Mouse (Mus musculus): ENCODE results near the gene Spata25.
"Not testable (repeated sequence)": the region's sequence is repeated elsewhere in the genome, so short reads cannot be mapped to it uniquely, and the experiment has no call there.

Gene Spata25

DNA sequence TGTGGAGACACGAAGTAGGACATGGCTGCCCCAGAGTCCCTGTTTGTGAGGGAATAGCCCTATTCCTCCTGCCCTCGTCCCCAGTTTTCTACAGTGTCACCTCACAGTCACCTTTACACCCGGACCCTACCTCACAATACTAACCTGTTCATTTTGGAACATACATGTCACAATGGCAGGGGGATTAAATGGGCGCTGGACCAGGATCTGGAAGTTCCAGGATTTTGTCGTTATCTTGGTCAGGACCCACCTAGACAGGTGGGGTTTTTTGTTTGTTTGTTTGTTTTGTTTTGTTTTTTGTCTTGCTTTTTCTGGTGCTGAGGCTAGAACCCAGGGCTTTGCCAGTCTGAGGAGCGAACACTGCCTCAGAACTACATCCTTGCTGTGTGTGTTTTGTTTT is at the start of gene Spata25:
TSS of gene Spata25 (minus strand) at position 101 of the 400 bp plus-strand sequence.
- in situ Hi-C loops (cut with MboI; ENCODE audit: unreplicated experiment in 2 of 2), result no loop called here

GRCm38 (mm10) chr2:164877376-164878215 is 49.3 kb upstream of the Spata25 start:
- in situ Hi-C loops (cut with MboI; ENCODE audit: unreplicated experiment in 2 of 2), result loop anchor here in 1 of 2 experiments (5.0 kb wide), 2 partner anchors 35 to 45 kb away; partner anchors contain the start of genes Ctsa, Neurl2 and Zfp335

DNA sequence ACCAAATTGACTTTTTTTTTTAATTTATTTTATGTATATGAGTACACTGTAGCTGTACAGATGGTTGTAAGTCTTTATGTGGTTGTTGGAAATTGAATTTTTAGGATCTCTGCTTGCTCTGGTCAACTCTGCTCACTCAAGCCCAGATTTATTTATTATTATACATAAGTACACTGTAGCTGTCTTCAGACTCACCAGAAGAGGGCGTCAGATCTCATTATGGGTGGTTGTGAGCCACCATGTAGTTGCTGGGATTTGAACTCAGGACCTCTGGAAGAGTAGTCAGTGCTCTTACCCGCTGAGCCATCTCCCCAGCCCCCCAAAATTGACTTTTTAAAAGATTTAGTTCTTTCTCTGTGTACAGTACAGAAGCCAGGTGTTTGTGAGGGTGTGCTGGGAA is 47.3 kb upstream of the Spata25 start:
- in situ Hi-C loops (cut with MboI; ENCODE audit: unreplicated experiment in 2 of 2), result loop anchor here in 1 of 2 experiments (5.0 kb wide), 2 partner anchors 37 to 43 kb away; partner anchors contain the start of genes Ctsa, Neurl2 and Zfp335

GRCm38 (mm10) chr2:164874239-164874769 is 46.0 kb upstream of the Spata25 start:
- in situ Hi-C loops (cut with MboI; ENCODE audit: unreplicated experiment in 2 of 2), result loop anchor here in 1 of 2 experiments (5.0 kb wide), 1 partner anchor 42 kb away; the partner anchor contains the start of genes Ctsa and Neurl2

- in situ Hi-C loops (cut with MboI; ENCODE audit: unreplicated experiment in 2 of 2), result loop anchor here in 1 of 2 experiments (5.0 kb wide), 1 partner anchor 41 kb away; the partner anchor contains the start of genes Ctsa and Neurl2
Measured at GRCm38 (mm10) chr2:164873621-164874020, 45.3 kb upstream of the Spata25 start.

DNA sequence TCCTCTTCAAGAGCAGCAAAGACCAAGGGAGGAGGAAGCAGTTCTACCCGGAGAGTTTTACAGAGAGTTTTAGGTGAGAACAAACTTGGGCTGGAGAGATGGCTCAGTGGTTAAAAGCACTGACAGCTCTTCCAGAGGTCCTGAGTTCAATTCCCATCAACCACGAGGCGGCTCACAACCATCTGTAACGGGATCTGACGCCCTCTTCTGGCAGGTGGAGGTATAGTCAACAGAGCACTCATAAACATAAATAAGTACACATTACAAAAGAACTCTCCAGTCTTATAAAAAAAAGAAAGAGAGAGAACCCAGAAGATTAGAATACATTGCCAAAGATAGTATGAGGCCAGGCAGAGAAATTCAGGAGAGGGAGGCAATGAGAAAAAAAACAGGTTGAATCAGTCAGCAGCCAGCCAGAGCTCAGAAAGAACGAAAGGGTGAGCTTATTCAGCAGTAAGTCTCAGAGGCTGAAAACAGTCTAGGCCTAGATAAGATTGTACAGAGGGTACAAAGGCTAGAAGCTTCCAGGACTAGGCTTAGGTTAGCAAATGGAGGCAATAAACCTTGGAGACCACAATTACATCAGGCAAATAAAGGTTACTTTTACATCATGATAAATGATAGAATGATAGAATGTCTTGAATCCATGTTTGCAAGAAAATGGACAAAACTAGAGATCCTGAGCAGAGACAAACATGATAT is 43.4 kb upstream of the Spata25 start:
- in situ Hi-C loops (cut with MboI; ENCODE audit: unreplicated experiment in 2 of 2), result loop anchor here in 1 of 2 experiments (5.0 kb wide), 1 partner anchor 39 kb away; the partner anchor contains the start of genes Ctsa and Neurl2

- in situ Hi-C loops (cut with MboI; ENCODE audit: unreplicated experiment in 2 of 2), result no loop called here
Measured at GRCm38 (mm10) chr2:164868491-164868890, 40.2 kb upstream of the Spata25 start.

DNA sequence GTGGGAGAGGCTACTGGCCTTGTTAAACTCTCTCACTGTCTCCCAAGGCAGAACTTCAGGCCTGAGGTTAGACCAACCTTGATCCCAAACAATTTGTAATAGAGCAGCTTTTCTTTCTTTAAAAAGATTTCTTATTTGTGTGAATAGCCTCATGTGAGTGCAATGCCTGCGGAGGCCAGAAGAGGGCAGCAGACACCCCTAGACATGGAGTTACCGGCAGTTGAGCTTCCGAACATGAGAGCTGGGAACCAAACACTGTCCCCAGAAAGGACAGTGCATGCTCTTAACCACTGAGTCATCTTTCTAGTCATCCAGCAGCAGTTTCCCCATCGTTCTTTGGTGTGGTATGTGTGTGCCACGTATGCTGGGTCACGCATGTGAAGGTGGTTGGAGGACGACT is 39.2 kb upstream of the Spata25 start:
- in situ Hi-C loops (cut with MboI; ENCODE audit: unreplicated experiment in 2 of 2), result no loop called here

DNA sequence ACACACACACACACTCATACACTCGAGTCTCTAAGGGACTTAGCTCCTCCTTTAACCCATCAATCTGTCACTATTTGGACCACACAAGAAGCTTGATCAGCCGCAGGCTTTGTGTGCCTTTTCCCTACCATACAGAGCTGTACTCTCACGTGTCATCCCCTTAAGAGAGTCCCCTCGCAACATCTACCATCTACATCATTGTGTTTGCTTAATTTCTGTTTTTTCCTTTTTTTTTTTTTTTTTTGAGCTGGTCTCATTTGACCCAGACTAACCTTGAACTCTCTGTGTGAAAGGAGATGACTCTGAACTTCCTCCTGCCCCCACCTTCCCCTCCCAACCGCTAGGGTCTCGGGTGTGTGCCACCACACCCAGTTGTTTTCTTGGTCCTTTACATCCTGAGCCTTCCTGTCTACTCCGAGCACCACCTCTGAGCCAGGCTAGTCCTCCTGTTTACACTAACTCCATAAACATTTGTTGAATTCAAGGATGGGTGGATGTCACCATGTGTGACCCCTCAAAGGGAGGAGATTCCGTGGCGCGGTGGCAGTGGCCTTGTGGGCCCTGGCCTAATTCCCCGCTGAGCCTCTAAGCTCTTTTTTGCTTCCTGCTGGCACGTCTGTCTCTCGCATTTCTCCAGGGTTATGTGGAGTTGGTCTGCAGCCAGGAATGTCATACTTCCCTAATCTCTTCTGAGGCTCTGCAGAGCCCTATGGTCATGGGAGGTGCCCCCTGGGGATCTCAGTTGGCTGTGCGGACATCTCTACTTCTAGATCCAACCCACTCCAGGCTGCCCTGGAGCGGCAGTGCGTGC is 38.6 kb upstream of the Spata25 start:
- in situ Hi-C loops (cut with MboI; ENCODE audit: unreplicated experiment in 2 of 2), result no loop called here

GRCm38 (mm10) chr2:164864593-164864992 is 36.3 kb upstream of the Spata25 start:
- in situ Hi-C loops (cut with MboI; ENCODE audit: unreplicated experiment in 2 of 2), result no loop called here

DNA sequence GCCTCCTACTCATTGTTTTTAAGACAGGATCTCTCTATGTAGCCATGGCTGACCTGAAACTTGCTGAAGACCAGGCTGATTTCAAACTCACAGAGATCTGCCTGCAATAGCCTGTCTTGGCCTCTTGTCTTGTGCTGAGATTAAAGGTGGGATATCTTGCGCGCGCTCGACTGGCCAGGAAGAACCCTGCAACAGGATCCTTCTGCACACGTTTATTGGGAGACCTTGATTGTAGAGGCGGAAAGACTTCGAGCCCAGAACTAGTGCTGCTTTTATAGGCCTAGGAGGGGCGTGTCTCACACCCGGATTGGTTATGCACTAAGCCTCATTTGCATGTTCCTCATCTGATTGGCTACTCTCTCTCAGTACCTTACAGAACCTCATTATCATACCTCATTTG is 35.1 kb upstream of the Spata25 start:
- in situ Hi-C loops (cut with MboI; ENCODE audit: unreplicated experiment in 2 of 2), result not testable (repeated sequence)

- in situ Hi-C loops (cut with MboI; ENCODE audit: unreplicated experiment in 2 of 2), result no loop called here
Measured at GRCm38 (mm10) chr2:164862179-164862861, 34.0 kb upstream of the Spata25 start.

- in situ Hi-C loops (cut with MboI; ENCODE audit: unreplicated experiment in 2 of 2), result no loop called here
Measured at GRCm38 (mm10) chr2:164861094-164861493, 32.8 kb upstream of the Spata25 start.

DNA sequence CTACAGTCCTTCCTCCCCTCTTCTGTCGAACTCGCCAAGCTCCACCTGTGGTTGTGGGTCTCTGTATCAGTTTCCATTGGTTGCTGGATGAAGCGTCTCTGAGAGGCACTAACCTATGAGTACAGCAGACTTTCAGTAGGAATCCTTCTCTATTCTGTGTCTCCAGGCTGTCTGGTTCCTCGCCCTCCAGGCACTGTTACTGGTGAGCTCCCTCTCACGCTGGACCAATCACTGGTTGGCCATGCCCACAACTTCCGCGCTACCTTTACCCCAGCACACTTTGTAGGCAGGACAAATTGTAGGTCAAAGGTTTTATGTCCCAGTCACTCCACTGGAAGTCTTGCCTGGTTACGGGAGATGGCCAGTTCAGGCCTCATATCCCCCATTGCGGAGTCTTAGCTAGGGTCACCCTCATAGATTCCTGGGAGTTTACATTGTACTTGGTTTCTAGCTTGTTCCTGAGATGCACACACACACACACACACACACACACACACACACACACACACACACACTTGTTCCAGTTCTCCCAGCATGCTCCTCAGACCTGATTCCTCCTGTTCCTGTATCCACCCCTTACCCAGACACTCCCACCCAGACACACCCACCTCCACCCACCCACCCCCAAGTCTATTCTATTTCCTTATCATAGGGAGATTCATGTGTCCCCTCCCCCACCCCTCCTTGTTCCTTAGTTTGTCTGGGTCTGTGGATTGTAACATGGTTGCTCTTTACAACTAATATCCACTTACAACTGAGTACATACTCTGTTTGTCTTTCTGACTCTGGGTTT is 31.5 kb upstream of the Spata25 start:
- in situ Hi-C loops (cut with MboI; ENCODE audit: unreplicated experiment in 2 of 2), result no loop called here

GRCm38 (mm10) chr2:164859155-164859554 is 30.8 kb upstream of the Spata25 start:
- in situ Hi-C loops (cut with MboI; ENCODE audit: unreplicated experiment in 2 of 2), result no loop called here

DNA sequence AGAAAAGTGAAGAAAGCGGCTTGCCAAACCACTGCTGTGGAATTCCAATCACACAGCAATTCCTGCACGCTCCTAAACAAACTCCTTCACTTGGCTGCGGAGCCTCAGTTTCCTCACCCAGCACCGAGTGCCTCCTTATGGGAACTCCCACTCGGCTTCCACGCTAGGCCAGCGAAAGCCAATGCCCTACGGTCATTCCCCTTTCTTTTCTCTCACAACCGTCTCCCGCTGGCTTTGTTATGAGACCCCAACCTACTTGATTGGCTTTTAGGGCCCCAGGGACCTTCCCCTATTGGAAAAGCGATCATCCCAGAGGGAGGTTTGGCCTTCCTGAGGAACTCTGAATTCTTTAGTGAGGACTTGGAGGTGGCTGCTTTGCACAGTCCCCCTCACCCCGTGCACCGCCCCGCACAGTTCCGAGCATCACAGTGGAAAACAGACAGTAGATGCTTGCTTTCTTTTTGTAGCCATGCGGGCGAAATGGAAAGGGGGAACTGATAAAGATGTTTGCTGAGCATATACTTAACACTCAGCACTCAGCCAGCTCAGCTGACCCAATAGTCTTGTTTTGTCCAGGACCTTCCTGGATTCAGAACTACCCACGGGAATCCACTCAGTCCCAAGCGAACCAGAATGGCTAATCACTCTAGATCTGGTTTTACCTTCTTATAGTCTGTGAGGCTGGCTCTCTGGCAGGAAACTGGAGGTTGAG is 29.7 kb upstream of the Spata25 start:
- in situ Hi-C loops (cut with MboI; ENCODE audit: unreplicated experiment in 2 of 2), result no loop called here

GRCm38 (mm10) chr2:164857101-164857821 is 28.9 kb upstream of the Spata25 start, which contains the start of gene Pltp:
Gene Pltp (minus strand): TSS chr2:164857711.
- in situ Hi-C loops (cut with MboI; ENCODE audit: unreplicated experiment in 2 of 2), result no loop called here
